Mouse (Mus musculus) embryonic facial prominence, embryonic 14.5 days (tissue): Measurements from ENCODE around the gene Gm20388. TPM values are rescaled to one million over a fixed set of nuclear protein-coding genes. Genes with fewer than 3 reads are reported as not detected.

Source experiments
- ATAC-seq: fragments of 200-750 bp; cut with Nextera tagmentation; 2 replicates; pipeline ENCODE4 v1.8.0; 2017; ENCODE audit warnings: low read depth, moderate number of reproducible peaks, moderate TSS enrichment
- DNase-seq: peaks from one replicate; pipeline ENCODE4 v3.0.0-alpha.2; 2015; ENCODE audit warnings: low spot score
- H3K27ac ChIP-seq: fragments of 300-500 bp; sonication (generic); replicated peaks from 2 replicates; pipeline ENCODE4 v1.5.1; 2014; ENCODE audit warnings: low read depth, mild to moderate bottlenecking, low read length, moderate library complexity
- H3K27me3 ChIP-seq: fragments of 300-500 bp; sonication (generic); replicated peaks from 2 replicates; pipeline ENCODE4 v1.6.1; 2014; ENCODE audit warnings: low read length; ENCODE audit not compliant: control insufficient read depth, insufficient read depth
- H3K36me3 ChIP-seq: fragments of 300-500 bp; sonication (generic); 2 replicates; pipeline ENCODE4 v1.6.1; 2014; ENCODE audit warnings: low read length, mixed read lengths; ENCODE audit not compliant: control insufficient read depth, insufficient read depth
- H3K4me1 ChIP-seq: fragments of 300-500 bp; sonication (generic); 2 replicates; pipeline ENCODE4 v1.6.1; 2014; ENCODE audit warnings: antibody characterized with exemption, low read length; ENCODE audit not compliant: control insufficient read depth, insufficient read depth
- H3K4me2 ChIP-seq: fragments of 300-500 bp; sonication (generic); 2 replicates; pipeline ENCODE4 v1.6.1; 2014; ENCODE audit warnings: low read depth, mild to moderate bottlenecking, low read length, moderate library complexity, mixed read lengths
- H3K4me3 ChIP-seq: fragments of 300-500 bp; sonication (generic); 2 replicates; pipeline ENCODE4 v1.5.1; 2014; ENCODE audit warnings: low read depth, mild to moderate bottlenecking, low read length
- H3K9ac ChIP-seq: fragments of 300-500 bp; sonication (generic); 2 replicates; pipeline ENCODE4 v1.6.1; 2014; ENCODE audit warnings: low read depth, mild to moderate bottlenecking, low read length, moderate library complexity, mixed read lengths
- H3K9me3 ChIP-seq: fragments of 300-500 bp; sonication (generic); 2 replicates; pipeline ENCODE4 v1.6.1; 2016; ENCODE audit warnings: low read length; ENCODE audit not compliant: control insufficient read depth
- WGBS: fragments of 180-500 bp; shearing (Covaris S2); extraction: QIAGEN DNeasy Blood & Tissue Kit; methylation state at CpG from one replicate; pipeline ENCODE4 v1.1.7; 2014; 5-methylcytosine and 5-hydroxymethylcytosine counted together
- polyA plus RNA-seq: library from polyadenylated mRNA; unstranded; fragments of >200 nt; fragmentation: Nextera tagmentation; extraction: Ambion mirVana; gene quantifications from 2 replicates; pipeline ENCODE4 v1.2.1, GENCODE M21; 2014

The Gm20388 gene
- polyA plus RNA-seq, 1 experiment from 2014 or later = not detected

DNA sequence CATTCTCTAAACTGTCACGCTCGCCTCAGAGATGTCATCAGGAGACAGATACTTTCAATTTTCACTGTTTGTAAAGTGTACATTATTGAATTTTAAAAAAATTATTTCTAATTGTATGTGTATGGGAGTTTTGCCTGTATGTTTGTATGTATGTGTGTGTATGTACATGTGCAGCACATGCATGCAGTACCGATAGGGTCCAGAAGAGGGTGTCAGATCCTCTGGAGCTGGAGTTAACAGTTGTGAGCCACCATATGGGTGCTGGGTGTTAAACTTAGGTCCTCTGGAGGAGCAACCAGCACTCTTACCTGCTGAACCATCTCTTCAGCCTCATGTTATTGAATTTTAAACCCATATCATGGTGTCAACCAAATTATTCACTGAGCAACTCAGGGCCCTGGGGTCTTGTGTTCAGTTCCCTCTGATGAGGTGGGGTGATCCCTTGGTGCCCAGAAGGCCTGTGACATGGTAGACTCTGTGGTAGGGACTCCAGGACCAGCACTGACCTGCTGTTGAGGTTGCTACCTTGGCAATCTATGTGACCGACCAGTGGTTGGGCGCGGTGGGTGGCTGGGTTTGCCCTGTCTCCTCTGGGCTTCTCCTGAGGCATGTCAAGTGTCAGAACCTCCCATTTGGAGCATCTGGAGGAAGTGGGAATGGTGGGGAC is 3593.3 kb downstream of the Gm20388 start:
- H3K4me2 ChIP-seq = no peak overlapping the region
- no peak for DNase-seq
- no peak overlapping the region for H3K9ac ChIP-seq
- H3K36me3 ChIP-seq = peaks cover 95% of the 10 kb centered on the region
- H3K4me1 ChIP-seq = no peaks in the 10 kb centered on the region
- no peak overlapping the region for H3K4me3 ChIP-seq
- no peaks in the 10 kb centered on the region for H3K9me3 ChIP-seq
- ATAC-seq = no peak
- no peak overlapping the region for H3K27ac ChIP-seq
- 99% methylated on average over 6 of the region's 6 CpGs for WGBS
- H3K27me3 ChIP-seq = no peaks in the 10 kb centered on the region

DNA sequence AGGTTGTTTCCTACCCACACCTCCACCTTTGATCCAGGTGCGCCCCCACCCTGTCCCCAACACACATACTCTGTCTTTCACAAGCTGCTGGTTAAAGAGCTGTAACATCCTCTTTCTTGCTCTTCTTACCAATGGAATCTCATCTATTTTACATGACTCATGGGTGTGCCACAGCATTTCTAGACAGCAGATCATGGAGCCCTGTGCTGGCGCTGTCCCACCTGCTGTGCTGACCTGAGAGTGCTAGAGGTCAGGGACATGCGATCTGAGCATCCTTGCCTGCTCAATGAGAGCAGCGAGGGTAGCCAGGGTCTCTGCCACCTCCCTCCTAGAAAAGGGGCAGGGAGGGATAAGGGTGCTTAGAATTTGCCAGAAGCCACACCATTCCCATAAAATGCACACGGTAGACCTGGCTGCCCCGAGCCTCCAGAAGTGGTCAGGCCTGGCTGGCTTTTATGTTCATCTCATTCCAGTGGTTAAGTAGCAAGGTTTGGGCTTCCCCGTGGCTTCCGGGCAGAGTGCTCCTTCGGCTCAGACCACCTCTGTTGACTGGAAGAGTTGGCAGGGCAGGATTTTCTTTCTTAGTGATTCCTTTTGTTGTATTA is 3594.1 kb downstream of the Gm20388 start:
- no peaks in the 10 kb centered on the region for H3K27me3 ChIP-seq
- WGBS = 89% methylated on average over 9 of the region's 9 CpGs
- no peak for ATAC-seq
- no peak overlapping the region for H3K4me3 ChIP-seq
- no peak overlapping the region for H3K9ac ChIP-seq
- H3K4me2 ChIP-seq = no peak overlapping the region
- no peak for DNase-seq
- no peaks in the 10 kb centered on the region for H3K9me3 ChIP-seq
- H3K4me1 ChIP-seq = no peaks in the 10 kb centered on the region
- peaks cover 95% of the 10 kb centered on the region for H3K36me3 ChIP-seq
- no peak overlapping the region for H3K27ac ChIP-seq

DNA sequence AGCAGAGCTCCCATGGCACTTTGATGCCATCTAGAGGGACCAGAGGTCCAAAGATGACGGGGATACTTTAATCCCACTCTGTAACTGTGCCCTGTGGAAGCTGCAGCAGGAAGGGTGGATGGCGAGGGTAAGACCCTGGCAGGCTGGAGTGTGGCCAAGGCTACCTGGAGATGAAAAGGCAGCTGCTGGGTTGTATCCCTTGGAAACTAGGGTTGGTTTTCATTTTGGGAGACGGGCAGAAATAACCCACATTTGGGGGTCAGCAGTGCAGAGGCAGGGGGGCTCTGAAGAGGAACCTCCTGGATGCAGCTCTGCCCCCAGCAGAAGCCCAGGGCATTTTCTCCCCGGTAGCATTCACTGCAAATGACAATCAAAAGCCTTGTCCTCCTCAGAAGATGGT is 3594.6 kb downstream of the Gm20388 start:
- H3K9ac ChIP-seq = no peak overlapping the region
- no peak overlapping the region for H3K27ac ChIP-seq
- WGBS = 70% methylated on average over 4 of the region's 4 CpGs
- peaks cover 89% of the 10 kb centered on the region for H3K36me3 ChIP-seq
- no peaks in the 10 kb centered on the region for H3K9me3 ChIP-seq
- H3K4me3 ChIP-seq = no peak overlapping the region
- H3K4me2 ChIP-seq = no peak overlapping the region
- no peak for DNase-seq
- H3K4me1 ChIP-seq = no peaks in the 10 kb centered on the region
- H3K27me3 ChIP-seq = no peaks in the 10 kb centered on the region
- ATAC-seq = no peak

DNA sequence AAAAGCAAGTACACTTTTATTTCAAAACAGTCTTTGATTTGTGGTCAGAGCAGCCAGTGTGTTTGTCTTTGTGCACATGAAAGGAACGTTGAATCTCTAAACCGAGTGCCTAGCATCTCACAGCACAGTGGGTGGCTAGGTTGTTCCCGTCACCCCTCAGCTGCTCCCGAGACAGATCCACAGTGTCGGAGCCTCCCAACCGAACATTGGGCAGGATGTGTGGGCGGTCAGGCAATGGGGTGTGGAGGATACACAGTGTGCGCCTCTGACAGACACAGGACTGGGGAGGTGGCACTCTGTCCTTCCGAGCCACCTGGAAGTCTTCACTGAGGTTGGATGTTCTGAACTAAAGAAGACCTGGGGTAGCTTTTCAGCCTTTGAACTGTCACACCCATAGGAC is 3595.1 kb downstream of the Gm20388 start:
- no peak for DNase-seq
- H3K36me3 ChIP-seq = peaks cover 85% of the 10 kb centered on the region
- H3K27ac ChIP-seq = no peak overlapping the region
- no peak overlapping the region for H3K4me3 ChIP-seq
- H3K4me1 ChIP-seq = no peaks in the 10 kb centered on the region
- no peak for ATAC-seq
- no peaks in the 10 kb centered on the region for H3K27me3 ChIP-seq
- H3K9me3 ChIP-seq = no peaks in the 10 kb centered on the region
- 80% methylated on average over 9 of the region's 9 CpGs for WGBS
- H3K4me2 ChIP-seq = no peak overlapping the region
- no peak overlapping the region for H3K9ac ChIP-seq

DNA sequence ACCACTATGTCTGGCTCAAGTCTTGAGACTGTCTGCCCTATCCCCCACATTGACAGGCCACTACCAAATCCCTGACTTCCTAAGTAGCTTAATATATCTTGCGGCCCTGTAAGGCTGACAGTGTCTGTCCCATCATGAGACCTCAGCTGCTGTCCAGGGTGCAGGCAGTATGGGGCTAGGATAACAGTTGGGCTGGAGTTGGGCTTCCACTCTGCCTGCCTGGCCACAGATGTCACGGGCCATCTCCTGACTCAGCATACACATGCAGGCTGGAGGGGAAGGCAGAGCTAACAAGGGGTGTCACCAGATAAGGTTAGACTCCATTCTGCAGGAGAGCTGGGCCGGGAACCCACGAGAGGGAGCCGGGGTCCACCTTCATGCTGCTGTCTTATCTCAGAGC is 3596.5 kb downstream of the Gm20388 start:
- Histone ChIP-seq H3K9me3 (no peaks in the 10 kb centered on the region), H3K27me3 (no peaks in the 10 kb centered on the region), H3K4me2 (no peak overlapping the region), H3K4me1 (no peaks in the 10 kb centered on the region), H3K9ac (no peak overlapping the region), H3K4me3 (no peak overlapping the region), H3K36me3 (peaks cover 71% of the 10 kb centered on the region), H3K27ac (no peak overlapping the region)
- 82% methylated on average over 5 of the region's 5 CpGs for WGBS
- no peak for ATAC-seq
- DNase-seq = no peak

DNA sequence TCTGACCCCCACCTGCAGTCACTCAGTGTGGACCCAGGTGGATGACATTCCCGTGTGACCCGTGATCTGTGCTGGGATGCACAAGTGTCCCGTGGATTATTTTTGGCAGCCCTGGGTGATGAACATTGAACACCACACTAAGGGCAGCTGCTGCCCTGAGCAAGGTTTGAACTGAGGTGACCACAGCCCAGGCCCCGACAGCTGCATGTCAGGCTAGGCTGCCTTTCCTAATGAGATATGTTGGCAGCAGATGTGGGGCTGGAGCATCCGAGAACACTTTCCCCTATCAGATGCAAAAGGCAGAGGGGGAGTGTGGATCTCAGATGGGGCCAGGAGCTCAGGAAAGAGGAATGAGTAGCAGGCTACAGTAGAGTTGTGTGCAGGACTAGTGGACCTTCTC is 3600.2 kb downstream of the Gm20388 start:
- peak; percentile 24 for DNase-seq
- Histone ChIP-seq H3K27me3 (peaks cover 13% of the 10 kb centered on the region), H3K9ac (no peak overlapping the region), H3K4me3 (no peak overlapping the region), H3K36me3 (peaks cover 34% of the 10 kb centered on the region), H3K27ac (no peak overlapping the region), H3K4me1 (peaks cover 11% of the 10 kb centered on the region; the same call in 1 of the 2 replicates), H3K9me3 (no peaks in the 10 kb centered on the region), H3K4me2 (no peak overlapping the region)
- ATAC-seq = no peak
- 67% methylated on average over 5 of the region's 5 CpGs for WGBS

DNA sequence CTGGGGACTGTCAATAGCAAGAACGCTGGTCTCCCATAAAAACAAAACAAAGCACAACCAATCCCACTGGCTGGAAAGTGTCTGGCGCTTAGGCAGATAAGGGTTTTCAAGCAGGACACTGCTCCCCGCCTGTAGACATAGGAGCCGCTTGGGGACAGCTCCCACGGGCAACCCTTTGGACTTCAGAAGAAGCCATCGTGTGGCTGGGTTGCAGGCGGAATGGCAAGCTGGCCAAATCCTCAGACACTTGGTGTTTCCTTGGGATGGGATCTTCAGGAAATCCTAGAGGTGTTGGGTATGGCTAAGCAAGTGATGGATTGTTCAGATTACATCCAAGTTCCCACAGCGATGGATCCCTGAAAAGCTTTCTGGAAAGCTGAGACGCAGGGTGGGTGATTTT is 3603.5 kb downstream of the Gm20388 start:
- Histone ChIP-seq H3K36me3 (peaks cover 6% of the 10 kb centered on the region; the same call in 1 of the 2 replicates), H3K27me3 (peaks cover 19% of the 10 kb centered on the region), H3K4me1 (peaks cover 16% of the 10 kb centered on the region), H3K9me3 (no peaks in the 10 kb centered on the region), H3K4me2 (peak overlapping the region; percentile 93), H3K27ac (no peak overlapping the region), H3K9ac (peak overlapping the region; percentile 66), H3K4me3 (peak overlapping the region; percentile 64)
- no peak for DNase-seq
- 4% methylated on average over 9 of the region's 9 CpGs for WGBS
- no peak for ATAC-seq

DNA sequence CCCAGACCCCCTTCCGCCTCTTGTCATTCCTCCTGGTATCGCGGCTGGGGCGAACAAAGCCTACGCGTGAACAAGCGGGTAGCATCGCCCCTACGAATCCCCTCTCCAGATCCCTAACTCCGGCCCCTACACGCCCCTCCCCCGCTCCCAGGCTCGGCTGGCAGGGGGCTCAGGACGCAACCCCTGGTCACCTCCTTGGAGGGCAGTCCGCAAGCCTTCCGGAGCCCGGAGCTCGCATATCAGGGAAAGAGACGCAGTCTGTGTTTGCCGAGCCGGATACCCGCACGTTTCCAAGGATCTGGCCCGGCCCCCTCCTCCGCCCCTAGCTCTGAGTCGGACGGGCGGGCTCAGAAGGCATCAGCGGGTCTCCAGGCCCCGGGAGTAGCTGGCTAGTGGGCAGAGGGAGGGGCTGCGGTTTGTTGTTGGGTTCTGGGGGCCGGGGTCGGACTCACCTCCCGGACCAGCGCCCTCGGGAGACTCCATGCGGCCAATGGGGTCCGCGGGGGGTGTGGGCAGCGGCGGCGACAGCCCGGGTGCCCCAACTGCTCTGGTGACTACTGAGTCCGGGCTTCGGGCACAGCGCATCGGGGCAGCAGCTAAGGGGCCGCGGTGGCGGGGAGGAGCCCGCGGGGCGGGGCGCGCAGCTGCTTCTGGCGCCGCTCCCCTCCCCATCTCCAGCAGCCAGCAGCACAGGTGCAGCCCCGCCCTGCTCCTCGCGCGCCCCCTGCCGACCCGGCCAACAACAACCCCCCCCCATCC is 3604.3 kb downstream of the Gm20388 start, which contains the start of gene Dbndd1:
Gene Dbndd1, minus strand, starts transcription at position 683 of the 759 bp plus-strand sequence.
- Histone ChIP-seq H3K27me3 (peaks cover 19% of the 10 kb centered on the region), H3K9ac (peak within 1 kb of the TSS; percentile 66), H3K36me3 (no peaks in the 10 kb centered on the region; the same call in 1 of the 2 replicates), H3K4me1 (peaks cover 22% of the 10 kb centered on the region), H3K4me2 (peak within 1 kb of the TSS; percentile 93), H3K4me3 (peak within 1 kb of the TSS; percentile 64), H3K9me3 (no peaks in the 10 kb centered on the region), H3K27ac (0 out of 2 replicates have a peak within 1 kb of the TSS, but pooled peaks have one; percentile 21)
- WGBS = under 1% methylated on average over 32 of the region's 63 CpGs
- peak; percentile 65 for DNase-seq
- peak; percentile 59 for ATAC-seq
